25 mouse cellular contexts compared by ENCODE assay signal in the genomic region with DNA sequence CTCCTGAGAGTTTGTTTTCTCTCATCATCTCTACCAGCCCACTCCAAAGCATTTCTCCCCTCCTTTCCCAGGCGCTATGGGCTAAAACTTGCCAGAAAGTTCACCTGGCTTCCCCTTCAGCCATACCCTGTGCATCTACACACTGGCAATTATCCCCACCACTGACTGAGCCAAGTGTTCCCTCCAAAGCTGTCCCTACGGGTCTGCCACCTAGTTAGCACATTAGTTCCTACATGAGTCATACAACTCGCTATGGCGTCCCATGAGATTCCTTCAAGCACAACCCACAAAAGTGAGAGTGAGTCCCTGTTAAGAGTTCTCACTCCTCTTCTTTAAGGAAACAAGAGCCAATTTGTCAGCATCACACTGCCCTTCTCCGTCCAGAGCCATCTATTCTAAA.
"Had no signal": no experiment of that assay in that cellular context is flagged by ENCODE, and none has a peak within 500 bp of the region (broad histone marks: within the 10 kb centered on the region; RNA-seq: fewer than 3 reads in every experiment).

No protein-coding gene starts in this region.

- H3K4me2 ChIP-seq: limb, embryonic 12.5 days; limb, embryonic 15.5 days; liver, embryonic 11.5 days; lung, embryonic 14.5 days; midbrain, embryonic 12.5 days; midbrain, embryonic 15.5 days; neural tube, embryonic 12.5 days; neural tube, embryonic 15.5 days had no signal

- H3K9me3 ChIP-seq: limb, embryonic 12.5 days; limb, embryonic 15.5 days; midbrain, embryonic 12.5 days; midbrain, embryonic 15.5 days; neural tube, embryonic 12.5 days; neural tube, embryonic 15.5 days had no signal

- H3K4me1 ChIP-seq: limb, embryonic 12.5 days; limb, embryonic 15.5 days; midbrain, embryonic 12.5 days had no signal

- H3K9ac ChIP-seq: limb, embryonic 12.5 days; limb, embryonic 15.5 days; liver, embryonic 14.5 days; liver, postnatal 0 days; lung, embryonic 14.5 days; midbrain, embryonic 12.5 days; midbrain, embryonic 15.5 days; neural tube, embryonic 12.5 days; neural tube, embryonic 15.5 days had no signal

- H3K36me3 ChIP-seq: limb, embryonic 12.5 days; limb, embryonic 15.5 days; midbrain, embryonic 12.5 days; midbrain, embryonic 15.5 days; neural tube, embryonic 15.5 days had no signal

- H3K4me3 ChIP-seq: limb, embryonic 12.5 days; limb, embryonic 15.5 days; midbrain, embryonic 12.5 days; midbrain, embryonic 15.5 days; neural tube, embryonic 12.5 days; neural tube, embryonic 15.5 days had no signal

- DNase-seq: kidney, adult 9 months; kidney, postnatal 14 days; kidney, postnatal 4 days; layer of hippocampus, adult 9-11 months; layer of hippocampus, postnatal 36 days; left cerebral cortex, postnatal 4 days; liver, postnatal 0 days; lung, embryonic 14.5 days; right cerebral cortex, adult 18-20 months; right cerebral cortex, postnatal 14 days; right cerebral cortex, postnatal 4 days; thymus, adult 2 months; thymus, postnatal 14 days; thymus, postnatal 4 days had no signal

- H3K27me3 ChIP-seq: limb, embryonic 15.5 days; midbrain, embryonic 12.5 days; midbrain, embryonic 15.5 days; neural tube, embryonic 12.5 days; neural tube, embryonic 15.5 days had no signal

- H3K27ac ChIP-seq: limb, embryonic 12.5 days; limb, embryonic 15.5 days; liver, embryonic 14.5 days; macrophage; midbrain, embryonic 12.5 days; midbrain, embryonic 15.5 days; neural tube, embryonic 12.5 days; neural tube, embryonic 15.5 days; stomach, postnatal 0 days had no signal

- ATAC-seq: liver, postnatal 0 days; lung, postnatal 0 days; midbrain, embryonic 15.5 days had no signal
